Mouse (Mus musculus): ENCODE measurements around the gene Clca3a1. TPM values are rescaled to one million over a fixed set of nuclear protein-coding genes. Genes with fewer than 3 reads are reported as not detected.

The Clca3a1 gene
- polyA plus RNA-seq, 1 experiment: not detected

DNA sequence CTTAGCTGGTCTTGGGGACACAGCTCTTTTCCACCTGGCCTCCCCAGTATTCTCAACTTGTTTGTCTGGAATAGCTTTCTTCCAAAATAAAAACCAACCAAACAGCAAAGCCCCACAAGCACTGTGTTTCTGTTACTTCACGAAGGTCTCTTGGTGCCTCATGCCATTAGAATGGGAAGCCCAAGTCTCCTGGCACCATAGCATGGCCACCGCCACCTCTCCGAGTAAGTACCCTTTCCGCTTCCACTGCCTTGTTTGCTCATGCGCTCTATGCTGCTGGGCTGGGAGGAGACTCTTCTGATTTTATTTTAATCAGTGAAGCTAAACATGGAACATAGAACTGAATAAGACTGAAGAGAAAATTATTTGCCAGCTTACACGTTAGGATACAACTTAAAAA is 42.9 kb downstream of the Clca3a1 start:
- Histone ChIP-seq H3K79me2 (ENCODE audit: control insufficient read depth, insufficient read depth) (peaks cover 71% of the 10 kb centered on the region), H3K4me3 (peak overlapping the region; percentile 59), H3K27me3 (ENCODE audit: control insufficient read depth, insufficient read depth, insufficient read length) (no peaks in the 10 kb centered on the region), H3K36me3 (ENCODE audit: control insufficient read depth, insufficient read depth) (peaks cover 9% of the 10 kb centered on the region), H3ac (ENCODE audit: control insufficient read depth, insufficient read length) (peak overlapping the region; percentile 32), H3K4me2 (ENCODE audit: low read depth) (peak overlapping the region; percentile 93)
- peak; percentile 62 for TF ChIP-seq POLR2AphosphoS2 (IDR thresholded peaks at IDR 0.05; ENCODE audit: insufficient read length, low read depth)
- peak; percentile 40 for TF ChIP-seq POLR2A (IDR thresholded peaks at IDR 0.05; ENCODE audit: insufficient read length, low read depth)
- no peak for TF ChIP-seq SRF (IDR thresholded peaks at IDR 0.05; ENCODE audit: control insufficient read depth, insufficient read length, low read depth)

GRCm38 (mm10) chr3:144717121-144717520 is 43.7 kb downstream of the Clca3a1 start:
- Histone ChIP-seq H3K27me3 (ENCODE audit: control insufficient read depth, insufficient read depth, insufficient read length) (no peaks in the 10 kb centered on the region), H3ac (ENCODE audit: control insufficient read depth, insufficient read length) (no peak overlapping the region), H3K79me2 (ENCODE audit: control insufficient read depth, insufficient read depth) (peaks cover 78% of the 10 kb centered on the region), H3K36me3 (ENCODE audit: control insufficient read depth, insufficient read depth) (peaks cover 16% of the 10 kb centered on the region), H3K4me3 (peak overlapping the region; percentile 59), H3K4me2 (ENCODE audit: low read depth) (peak overlapping the region; percentile 93)
- TF ChIP-seq SRF (IDR thresholded peaks at IDR 0.05; ENCODE audit: control insufficient read depth, insufficient read length, low read depth) (no peak), CEBPB (IDR thresholded peaks at IDR 0.05; ENCODE audit: insufficient read depth, poor library complexity, severe bottlenecking) (no peak), REST (IDR thresholded peaks at IDR 0.05; ENCODE audit: insufficient read depth, insufficient read length) (no peak), E2F4 (IDR thresholded peaks at IDR 0.05; ENCODE audit: insufficient read depth) (no peak), USF1 (IDR thresholded peaks at IDR 0.05; ENCODE audit: low read depth) (no peak), TCF3 (IDR thresholded peaks at IDR 0.05; ENCODE audit: insufficient read length, low read depth) (no peak), MYOD1 (IDR thresholded peaks at IDR 0.05; ENCODE audit: control insufficient read depth in 1 of 3, insufficient read length in 2 of 3, low read depth in 2 of 3) (no peak), MAX (IDR thresholded peaks at IDR 0.05; ENCODE audit: low read depth) (no peak), TCF12 (IDR thresholded peaks at IDR 0.05; ENCODE audit: insufficient read depth, poor library complexity, severe bottlenecking) (no peak), POLR2A (IDR thresholded peaks at IDR 0.05; ENCODE audit: insufficient read length, low read depth) (no peak), MYOG (IDR thresholded peaks at IDR 0.05; ENCODE audit: control insufficient read depth in 1 of 3, insufficient read depth in 1 of 3, insufficient read length in 2 of 3, low read depth in 2 of 3) (no peak), POLR2AphosphoS2 (IDR thresholded peaks at IDR 0.05; ENCODE audit: insufficient read length, low read depth) (no peak)

DNA sequence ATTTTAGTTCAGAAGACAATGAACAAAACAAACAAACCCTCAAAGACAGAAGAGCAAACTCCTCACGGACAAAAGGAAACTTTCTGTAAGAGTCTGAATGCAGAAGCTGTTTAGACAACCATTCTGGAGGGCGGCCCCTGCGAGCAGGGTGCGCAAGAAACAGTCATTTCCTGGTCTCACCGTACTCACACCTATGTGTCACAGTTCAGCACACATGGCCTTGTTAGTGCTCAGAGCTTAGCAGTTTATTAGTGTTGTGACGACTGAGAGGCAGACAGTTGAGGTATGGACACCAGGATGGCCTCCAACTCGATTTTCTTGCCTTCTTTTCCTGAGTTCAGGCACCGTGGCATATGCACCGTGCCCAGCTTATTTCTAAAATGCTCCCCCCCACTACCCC is 44.9 kb downstream of the Clca3a1 start:
- H3K36me3 ChIP-seq (ENCODE audit: control insufficient read depth, insufficient read depth): peaks cover 26% of the 10 kb centered on the region
- H3K27me3 ChIP-seq (ENCODE audit: control insufficient read depth, insufficient read depth, insufficient read length): no peaks in the 10 kb centered on the region
- TF ChIP-seq SRF (IDR thresholded peaks at IDR 0.05; ENCODE audit: control insufficient read depth, insufficient read length, low read depth) (no peak), REST (IDR thresholded peaks at IDR 0.05; ENCODE audit: insufficient read depth, insufficient read length) (no peak), TCF12 (IDR thresholded peaks at IDR 0.05; ENCODE audit: insufficient read depth, poor library complexity, severe bottlenecking) (no peak), TCF3 (IDR thresholded peaks at IDR 0.05; ENCODE audit: insufficient read length, low read depth) (no peak), POLR2AphosphoS2 (IDR thresholded peaks at IDR 0.05; ENCODE audit: insufficient read length, low read depth) (peak; percentile 65), CEBPB (IDR thresholded peaks at IDR 0.05; ENCODE audit: insufficient read depth, poor library complexity, severe bottlenecking) (no peak), MAX (IDR thresholded peaks at IDR 0.05; ENCODE audit: low read depth) (no peak)
- H3K79me2 ChIP-seq (ENCODE audit: control insufficient read depth, insufficient read depth): peaks cover 90% of the 10 kb centered on the region
- H3ac ChIP-seq (ENCODE audit: control insufficient read depth, insufficient read length): no peak overlapping the region
- peak overlapping the region; percentile 93 for H3K4me2 ChIP-seq (ENCODE audit: low read depth)
- peak overlapping the region; percentile 59 for H3K4me3 ChIP-seq

DNA sequence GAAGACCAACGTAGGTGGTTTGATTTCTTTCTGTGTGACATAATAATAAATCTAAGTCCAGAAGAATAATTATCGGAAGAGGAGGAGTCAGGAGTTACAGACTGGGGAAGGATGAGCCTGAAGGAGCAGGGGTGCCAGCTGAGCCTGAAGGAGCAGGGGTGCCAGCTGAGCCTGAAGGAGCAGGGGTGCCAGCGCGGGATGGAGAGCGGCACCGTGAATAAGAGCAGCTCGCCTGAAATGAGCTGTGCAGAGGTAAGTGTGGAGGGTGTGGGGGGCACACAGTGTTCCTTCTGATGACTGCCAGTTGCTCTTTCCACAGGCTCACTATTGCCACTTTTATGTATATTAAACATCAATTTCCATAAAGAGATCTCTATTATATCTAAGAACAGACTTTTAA is 45.7 kb downstream of the Clca3a1 start:
- Histone ChIP-seq H3K36me3 (ENCODE audit: control insufficient read depth, insufficient read depth) (peaks cover 34% of the 10 kb centered on the region), H3ac (ENCODE audit: control insufficient read depth, insufficient read length) (no peak overlapping the region), H3K4me2 (ENCODE audit: low read depth) (peak overlapping the region; percentile 93), H3K4me3 (peak overlapping the region; percentile 59), H3K27me3 (ENCODE audit: control insufficient read depth, insufficient read depth, insufficient read length) (no peaks in the 10 kb centered on the region), H3K79me2 (ENCODE audit: control insufficient read depth, insufficient read depth) (peaks cover 94% of the 10 kb centered on the region)
- TF ChIP-seq POLR2A (IDR thresholded peaks at IDR 0.05; ENCODE audit: insufficient read length, low read depth) (peak; percentile 21), POLR2AphosphoS2 (IDR thresholded peaks at IDR 0.05; ENCODE audit: insufficient read length, low read depth) (peak; percentile 55), MYOG (IDR thresholded peaks at IDR 0.05; ENCODE audit: control insufficient read depth in 1 of 3, insufficient read depth in 1 of 3, insufficient read length in 2 of 3, low read depth in 2 of 3) (no peak)

DNA sequence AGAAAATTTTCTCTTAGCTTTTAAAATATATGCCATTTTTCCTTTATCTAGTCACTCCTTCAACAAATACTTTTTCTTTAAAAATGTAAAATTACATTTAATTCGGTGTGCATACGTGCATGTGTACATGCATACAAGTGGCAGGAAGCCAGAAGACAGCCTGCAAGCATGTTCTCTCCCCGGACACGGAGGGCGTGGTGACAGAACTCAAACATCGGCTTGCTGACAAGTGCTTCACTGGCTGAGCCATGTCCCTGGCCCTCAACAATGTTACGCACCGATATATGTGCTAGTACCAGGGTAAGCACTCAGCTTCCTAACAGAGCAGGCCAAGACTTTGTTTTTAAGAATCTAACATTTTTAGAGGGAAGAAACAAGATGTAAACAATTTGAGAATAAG is 46.2 kb downstream of the Clca3a1 start:
- H3K27me3 ChIP-seq (ENCODE audit: control insufficient read depth, insufficient read depth, insufficient read length): no peaks in the 10 kb centered on the region
- H3K36me3 ChIP-seq (ENCODE audit: control insufficient read depth, insufficient read depth): peaks cover 39% of the 10 kb centered on the region
- H3K4me3 ChIP-seq: no peak overlapping the region
- peaks cover 98% of the 10 kb centered on the region for H3K79me2 ChIP-seq (ENCODE audit: control insufficient read depth, insufficient read depth)
- no peak for TF ChIP-seq MYOD1 (IDR thresholded peaks at IDR 0.05; ENCODE audit: control insufficient read depth in 1 of 3, insufficient read length in 2 of 3, low read depth in 2 of 3)
- no peak for TF ChIP-seq SRF (IDR thresholded peaks at IDR 0.05; ENCODE audit: control insufficient read depth, insufficient read length, low read depth)
- no peak for TF ChIP-seq POLR2AphosphoS2 (IDR thresholded peaks at IDR 0.05; ENCODE audit: insufficient read length, low read depth)
- no peak for TF ChIP-seq REST (IDR thresholded peaks at IDR 0.05; ENCODE audit: insufficient read depth, insufficient read length)
- no peak for TF ChIP-seq CEBPB (IDR thresholded peaks at IDR 0.05; ENCODE audit: insufficient read depth, poor library complexity, severe bottlenecking)
- TF ChIP-seq MAX (IDR thresholded peaks at IDR 0.05; ENCODE audit: low read depth): no peak
- no peak for TF ChIP-seq USF1 (IDR thresholded peaks at IDR 0.05; ENCODE audit: low read depth)
- no peak for TF ChIP-seq TCF12 (IDR thresholded peaks at IDR 0.05; ENCODE audit: insufficient read depth, poor library complexity, severe bottlenecking)
- TF ChIP-seq TCF3 (IDR thresholded peaks at IDR 0.05; ENCODE audit: insufficient read length, low read depth): no peak
- no peak for TF ChIP-seq POLR2A (IDR thresholded peaks at IDR 0.05; ENCODE audit: insufficient read length, low read depth)
- no peak for TF ChIP-seq E2F4 (IDR thresholded peaks at IDR 0.05; ENCODE audit: insufficient read depth)
- TF ChIP-seq MYOG (IDR thresholded peaks at IDR 0.05; ENCODE audit: control insufficient read depth in 1 of 3, insufficient read depth in 1 of 3, insufficient read length in 2 of 3, low read depth in 2 of 3): no peak
- peak overlapping the region; percentile 93 for H3K4me2 ChIP-seq (ENCODE audit: low read depth)
- H3ac ChIP-seq (ENCODE audit: control insufficient read depth, insufficient read length): no peak overlapping the region

Data from myocyte (in vitro differentiated cells).